Mouse (Mus musculus): ENCODE results near the gene Xrcc3. TPM values are rescaled to one million over a fixed set of nuclear protein-coding genes. Genes with fewer than 3 reads are reported as not detected.

Gene Xrcc3
- polyA plus RNA-seq, 1 experiment from 2014 or later, result 6.9 TPM

DNA sequence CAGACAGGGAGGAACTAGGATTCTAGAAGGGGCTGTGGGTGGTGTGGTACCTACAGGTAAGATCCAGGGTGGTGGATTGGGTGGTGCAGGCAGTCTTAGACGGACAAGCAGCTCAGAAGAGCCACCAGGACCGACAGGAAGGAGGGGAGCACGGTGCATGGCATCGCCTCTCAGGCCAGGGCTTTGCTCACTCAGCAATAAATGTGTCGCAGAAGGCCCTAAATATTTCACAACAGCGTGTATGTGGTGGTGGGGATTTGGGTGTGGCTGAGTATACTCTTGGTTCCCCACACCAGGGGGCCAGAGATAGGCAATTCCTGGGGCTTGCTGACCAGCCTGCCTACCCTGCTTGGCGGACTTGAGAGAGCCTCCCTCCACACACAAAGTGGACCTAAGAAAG lies 7.0 kb upstream of the Xrcc3 start:
- H3K9ac ChIP-seq (ENCODE audit: low read length), result no peak overlapping the region
- peaks cover 39% of the 10 kb centered on the region for H3K4me1 ChIP-seq (ENCODE audit: control insufficient read depth, insufficient read depth, low read length)
- ATAC-seq (ENCODE audit: insufficient read depth, low FRiP score), result no peak
- no peaks in the 10 kb centered on the region for H3K9me3 ChIP-seq (replicated peaks; ENCODE audit: control insufficient read depth, low read length)
- H3K27me3 ChIP-seq (ENCODE audit: control insufficient read depth, insufficient read depth, low read length), result no peaks in the 10 kb centered on the region
- H3K4me3 ChIP-seq (replicated peaks; ENCODE audit: low read length), result no peak overlapping the region
- H3K36me3 ChIP-seq (ENCODE audit: control insufficient read depth, insufficient read depth, low read length), result 0 out of 2 replicates have a peak, but pooled peaks cover 13% of the 10 kb centered on the region
- no peak overlapping the region for H3K27ac ChIP-seq (ENCODE audit: low read length)
- 80% methylated on average over 7 of the region's 7 CpGs for WGBS
- no peak overlapping the region for H3K4me2 ChIP-seq (ENCODE audit: low read depth, low read length)

DNA sequence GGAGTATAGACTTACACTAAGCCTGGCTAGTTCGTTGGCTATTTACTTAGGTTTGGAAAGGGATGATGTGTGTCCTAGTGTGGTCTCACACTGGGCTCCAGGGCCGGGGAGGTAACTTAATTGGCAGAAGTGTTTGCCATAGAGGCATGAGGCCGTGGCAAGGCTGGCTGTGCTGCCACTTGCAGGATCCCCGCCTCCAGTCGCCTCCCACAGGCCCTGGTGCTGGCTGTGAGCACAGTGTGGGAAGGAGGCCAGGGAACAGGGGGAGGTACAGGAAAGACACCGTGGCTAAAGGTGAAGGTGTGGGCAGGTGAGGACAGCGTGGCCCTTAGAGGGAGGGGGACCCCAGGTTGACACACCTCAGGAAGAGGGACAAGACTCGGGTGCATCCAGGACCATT lies 6.3 kb upstream of the Xrcc3 start:
- WGBS, result 62% methylated on average over 8 of the region's 8 CpGs
- H3K27ac ChIP-seq (ENCODE audit: low read length), result no peak overlapping the region
- ATAC-seq (ENCODE audit: insufficient read depth, low FRiP score), result no peak

DNA sequence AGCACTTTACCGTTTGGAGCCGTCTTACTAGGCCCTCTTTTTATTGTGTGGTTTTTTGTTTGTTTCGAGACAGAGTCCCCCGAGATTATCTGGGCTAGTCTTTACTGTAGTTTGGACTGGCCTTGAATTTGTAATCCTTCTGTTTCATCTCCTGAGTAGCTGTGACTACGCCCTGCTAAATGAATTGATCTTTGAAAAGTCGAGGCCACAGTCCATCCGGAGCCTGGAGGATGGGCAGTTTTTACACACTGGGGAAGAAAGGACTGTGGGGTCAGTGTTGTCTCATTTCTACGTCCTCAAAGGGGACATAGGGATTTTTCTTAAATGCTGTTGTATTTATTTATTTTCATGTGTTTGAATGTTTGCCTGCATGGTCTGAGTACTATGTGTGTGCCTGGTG lies 4.3 kb upstream of the Xrcc3 start:
- no peaks in the 10 kb centered on the region for H3K9me3 ChIP-seq (replicated peaks; ENCODE audit: control insufficient read depth, low read length)
- no peak overlapping the region for H3K4me3 ChIP-seq (replicated peaks; ENCODE audit: low read length)
- 69% methylated on average over 8 of the region's 8 CpGs for WGBS
- no peak overlapping the region for H3K9ac ChIP-seq (ENCODE audit: low read length)
- no peak overlapping the region for H3K4me2 ChIP-seq (ENCODE audit: low read depth, low read length)
- H3K36me3 ChIP-seq (ENCODE audit: control insufficient read depth, insufficient read depth, low read length), result no peaks in the 10 kb centered on the region
- no peak for ATAC-seq (ENCODE audit: insufficient read depth, low FRiP score)
- no peaks in the 10 kb centered on the region for H3K27me3 ChIP-seq (ENCODE audit: control insufficient read depth, insufficient read depth, low read length)
- H3K4me1 ChIP-seq (ENCODE audit: control insufficient read depth, insufficient read depth, low read length), result peaks cover 50% of the 10 kb centered on the region
- H3K27ac ChIP-seq (ENCODE audit: low read length), result no peak overlapping the region

More for the DNA sequence above, 6.3 kb upstream of the Xrcc3 start:
- no peaks in the 10 kb centered on the region for H3K9me3 ChIP-seq (replicated peaks; ENCODE audit: control insufficient read depth, low read length)
- no peak overlapping the region for H3K9ac ChIP-seq (ENCODE audit: low read length)
- H3K4me2 ChIP-seq (ENCODE audit: low read depth, low read length), result no peak overlapping the region
- no peaks in the 10 kb centered on the region for H3K27me3 ChIP-seq (ENCODE audit: control insufficient read depth, insufficient read depth, low read length)
- H3K36me3 ChIP-seq (ENCODE audit: control insufficient read depth, insufficient read depth, low read length), result 0 out of 2 replicates have a peak, but pooled peaks cover 7% of the 10 kb centered on the region
- H3K4me1 ChIP-seq (ENCODE audit: control insufficient read depth, insufficient read depth, low read length), result peaks cover 46% of the 10 kb centered on the region
- H3K4me3 ChIP-seq (replicated peaks; ENCODE audit: low read length), result no peak overlapping the region

DNA sequence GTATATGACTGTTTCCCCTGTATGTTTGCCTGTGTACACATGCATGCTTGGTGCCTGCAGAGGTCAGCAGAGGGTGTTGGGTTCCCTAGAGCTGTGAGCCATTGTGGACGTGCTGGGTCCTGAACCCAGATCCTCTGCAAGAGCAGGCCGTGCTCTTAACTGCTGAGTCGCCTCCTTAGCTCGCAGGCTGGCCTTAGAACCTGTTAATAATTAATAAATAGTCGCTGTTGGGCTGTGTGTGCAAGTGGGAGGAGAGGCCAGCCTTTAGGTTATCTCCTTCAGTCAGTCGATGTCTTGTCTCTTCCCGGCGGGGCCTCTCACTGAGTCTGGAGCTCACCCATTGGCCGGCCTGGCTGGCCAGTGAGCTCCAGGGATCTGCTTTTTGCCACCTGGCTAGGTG lies 3.3 kb upstream of the Xrcc3 start:
- Histone ChIP-seq H3K27me3 (ENCODE audit: control insufficient read depth, insufficient read depth, low read length) (no peaks in the 10 kb centered on the region), H3K4me3 (replicated peaks; ENCODE audit: low read length) (no peak overlapping the region; the same call in 1 of the 2 replicates), H3K4me2 (ENCODE audit: low read depth, low read length) (peak overlapping the region; percentile 65), H3K4me1 (ENCODE audit: control insufficient read depth, insufficient read depth, low read length) (peaks cover 56% of the 10 kb centered on the region), H3K9ac (ENCODE audit: low read length) (peak overlapping the region; percentile 32), H3K9me3 (replicated peaks; ENCODE audit: control insufficient read depth, low read length) (no peaks in the 10 kb centered on the region), H3K36me3 (ENCODE audit: control insufficient read depth, insufficient read depth, low read length) (no peaks in the 10 kb centered on the region), H3K27ac (ENCODE audit: low read length) (peak overlapping the region; percentile 69)
- ATAC-seq (ENCODE audit: insufficient read depth, low FRiP score), result no peak
- 34% methylated on average over 9 of the region's 9 CpGs for WGBS

DNA sequence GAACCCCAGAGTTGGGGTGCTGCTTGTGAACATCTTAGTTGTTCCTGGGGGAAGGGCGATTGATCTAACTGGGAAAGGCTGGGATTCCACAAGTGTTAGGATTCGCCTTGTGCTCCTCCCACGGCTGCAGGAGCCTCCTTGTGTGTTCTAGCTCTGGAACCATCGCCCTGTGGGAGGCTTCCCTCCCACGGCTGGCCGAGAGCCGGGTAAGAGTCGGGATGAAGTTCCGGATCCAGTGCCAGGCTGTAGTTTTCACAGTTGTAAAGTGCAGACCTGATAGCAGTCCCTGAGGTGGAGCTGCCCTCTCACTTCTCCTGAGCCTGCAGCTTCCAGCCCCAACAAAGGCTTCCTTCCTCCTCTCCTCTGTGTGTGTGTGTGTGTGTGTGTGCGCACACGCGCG lies 2.9 kb upstream of the Xrcc3 start:
- no peaks in the 10 kb centered on the region for H3K36me3 ChIP-seq (ENCODE audit: control insufficient read depth, insufficient read depth, low read length)
- H3K27me3 ChIP-seq (ENCODE audit: control insufficient read depth, insufficient read depth, low read length), result no peaks in the 10 kb centered on the region
- H3K9me3 ChIP-seq (replicated peaks; ENCODE audit: control insufficient read depth, low read length), result no peaks in the 10 kb centered on the region
- peaks cover 56% of the 10 kb centered on the region for H3K4me1 ChIP-seq (ENCODE audit: control insufficient read depth, insufficient read depth, low read length)
- H3K9ac ChIP-seq (ENCODE audit: low read length), result peak overlapping the region; percentile 32
- peak overlapping the region; percentile 18 for H3K4me3 ChIP-seq (replicated peaks; ENCODE audit: low read length)
- H3K4me2 ChIP-seq (ENCODE audit: low read depth, low read length), result peak overlapping the region; percentile 65
- 46% methylated on average over 13 of the region's 13 CpGs for WGBS
- H3K27ac ChIP-seq (ENCODE audit: low read length), result peak overlapping the region; percentile 69
- ATAC-seq (ENCODE audit: insufficient read depth, low FRiP score), result no peak

DNA sequence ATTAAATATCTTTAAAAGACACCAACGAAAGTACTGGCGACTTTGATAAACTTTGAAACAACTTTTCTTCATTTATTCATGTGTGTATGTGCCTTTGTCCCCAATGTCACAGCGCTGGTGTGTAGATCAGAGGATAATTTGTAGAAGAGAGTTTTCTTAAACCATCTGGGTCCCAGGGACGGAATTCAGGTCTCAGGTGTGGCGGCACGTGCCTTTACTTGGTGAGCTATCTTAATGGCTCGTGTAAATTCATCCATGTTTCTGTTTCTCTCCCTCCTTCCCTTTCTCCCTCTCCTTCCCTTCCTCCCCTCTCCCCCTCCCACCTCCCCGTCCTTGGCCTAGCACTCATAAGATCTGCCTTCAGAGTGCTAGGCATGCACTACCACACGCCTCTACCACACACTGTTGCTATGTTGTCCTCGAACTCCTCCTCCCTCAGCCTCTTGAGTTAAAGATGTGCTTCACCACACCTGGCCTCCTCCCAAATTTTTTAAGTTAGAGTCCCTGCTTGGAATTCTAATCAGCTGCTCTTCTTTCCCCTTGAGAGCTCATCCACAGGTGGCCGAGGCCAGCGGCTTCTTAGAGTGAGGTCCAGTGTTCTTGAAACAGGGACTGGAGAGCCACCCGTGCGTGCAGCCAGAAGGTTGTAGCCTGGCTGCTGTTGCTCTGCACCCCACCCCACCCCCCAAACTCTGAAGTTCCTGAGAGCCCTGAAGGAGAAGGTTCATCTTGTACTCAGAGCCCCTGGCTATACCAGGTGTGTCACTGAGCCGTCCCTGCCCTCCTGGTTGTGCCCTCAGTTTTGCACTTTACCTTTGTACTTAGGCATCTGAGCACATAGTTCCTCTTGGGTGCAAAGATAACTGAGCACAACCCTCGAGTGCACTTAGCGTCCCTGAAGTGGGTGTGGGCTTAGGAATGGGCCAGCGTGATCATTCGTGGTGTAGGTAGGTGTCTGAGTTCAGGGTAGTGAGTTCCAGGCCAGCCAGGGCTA lies 1.4 kb upstream of the Xrcc3 start:
- no peaks in the 10 kb centered on the region for H3K9me3 ChIP-seq (replicated peaks; ENCODE audit: control insufficient read depth, low read length)
- peak overlapping the region; percentile 65 for H3K4me2 ChIP-seq (ENCODE audit: low read depth, low read length)
- H3K4me3 ChIP-seq (replicated peaks; ENCODE audit: low read length), result peak overlapping the region; percentile 86
- H3K36me3 ChIP-seq (ENCODE audit: control insufficient read depth, insufficient read depth, low read length), result no peaks in the 10 kb centered on the region
- no peaks in the 10 kb centered on the region for H3K27me3 ChIP-seq (ENCODE audit: control insufficient read depth, insufficient read depth, low read length)
- 23% methylated on average over 19 of the region's 19 CpGs for WGBS
- H3K4me1 ChIP-seq (ENCODE audit: control insufficient read depth, insufficient read depth, low read length), result peaks cover 58% of the 10 kb centered on the region
- ATAC-seq (ENCODE audit: insufficient read depth, low FRiP score), result no peak
- H3K9ac ChIP-seq (ENCODE audit: low read length), result peak overlapping the region; percentile 90
- H3K27ac ChIP-seq (ENCODE audit: low read length), result peak overlapping the region; percentile 96

DNA sequence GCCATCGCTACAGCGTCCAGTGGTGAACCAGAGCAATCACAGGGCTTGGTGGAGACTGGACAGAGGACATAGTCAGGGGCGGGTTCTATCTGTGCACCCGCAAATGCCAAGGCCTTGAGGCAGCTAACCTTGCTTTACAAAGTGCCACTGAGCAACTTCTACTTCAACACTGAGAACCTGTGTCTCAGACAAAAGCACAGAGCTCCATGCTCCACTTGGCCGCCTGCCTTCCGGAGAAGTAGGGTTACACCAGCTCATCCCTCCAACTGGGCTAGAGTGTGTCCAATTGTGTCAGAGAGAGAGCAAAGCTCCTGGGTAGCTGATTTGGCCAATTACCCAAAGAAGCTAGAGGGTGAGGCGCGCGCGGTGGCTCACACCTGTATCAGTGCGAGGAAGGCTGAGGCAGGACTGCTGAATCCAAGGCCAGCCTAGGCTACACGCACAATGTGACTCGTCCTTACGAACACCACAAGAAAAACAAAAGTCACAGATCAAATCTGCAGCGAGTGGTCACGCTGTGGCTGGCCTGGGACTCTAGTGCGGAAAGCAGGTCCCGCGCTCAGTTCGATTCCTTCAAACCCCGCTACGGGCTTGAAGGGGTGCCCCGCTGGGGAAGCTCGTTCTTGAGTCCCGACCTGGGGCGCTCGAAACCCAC lies 435 bp downstream of the Xrcc3 start:
- Histone ChIP-seq H3K27me3 (ENCODE audit: control insufficient read depth, insufficient read depth, low read length) (no peaks in the 10 kb centered on the region), H3K36me3 (ENCODE audit: control insufficient read depth, insufficient read depth, low read length) (no peaks in the 10 kb centered on the region; the same call in 1 of the 2 replicates), H3K9ac (ENCODE audit: low read length) (peak overlapping the region; percentile 69), H3K4me1 (ENCODE audit: control insufficient read depth, insufficient read depth, low read length) (peaks cover 54% of the 10 kb centered on the region), H3K27ac (ENCODE audit: low read length) (peak overlapping the region; percentile 41), H3K9me3 (replicated peaks; ENCODE audit: control insufficient read depth, low read length) (no peaks in the 10 kb centered on the region), H3K4me3 (replicated peaks; ENCODE audit: low read length) (peak overlapping the region; percentile 74), H3K4me2 (ENCODE audit: low read depth, low read length) (peak overlapping the region; percentile 81)
- ATAC-seq (ENCODE audit: insufficient read depth, low FRiP score), result no peak
- WGBS, result 4% methylated on average over 27 of the region's 27 CpGs

DNA sequence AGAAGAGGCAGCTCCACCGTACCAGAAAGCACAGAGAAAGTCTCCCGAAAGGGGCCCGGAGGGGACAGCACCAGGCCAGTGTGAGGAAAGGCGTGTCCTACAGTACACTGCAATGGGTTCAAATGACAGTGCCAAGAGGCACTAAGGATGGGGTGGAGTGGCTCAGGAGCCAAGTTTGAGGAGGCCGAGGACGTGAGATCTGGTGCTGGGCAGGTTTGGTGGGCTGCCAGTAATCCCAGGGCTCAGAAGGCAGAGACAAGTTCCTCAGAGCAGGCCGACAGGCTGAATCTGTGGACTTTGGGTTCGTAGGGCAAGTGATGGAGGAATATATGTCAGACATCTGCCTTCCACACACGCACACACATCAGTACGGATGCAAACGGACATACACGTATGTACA lies 1.1 kb downstream of the Xrcc3 start:
- H3K9ac ChIP-seq (ENCODE audit: low read length), result peak overlapping the region; percentile 69
- H3K4me3 ChIP-seq (replicated peaks; ENCODE audit: low read length), result peak overlapping the region; percentile 74
- H3K4me2 ChIP-seq (ENCODE audit: low read depth, low read length), result peak overlapping the region; percentile 81
- no peak for ATAC-seq (ENCODE audit: insufficient read depth, low FRiP score)
- peaks cover 49% of the 10 kb centered on the region for H3K4me1 ChIP-seq (ENCODE audit: control insufficient read depth, insufficient read depth, low read length)
- no peaks in the 10 kb centered on the region for H3K9me3 ChIP-seq (replicated peaks; ENCODE audit: control insufficient read depth, low read length)
- H3K27me3 ChIP-seq (ENCODE audit: control insufficient read depth, insufficient read depth, low read length), result no peaks in the 10 kb centered on the region
- 62% methylated on average over 12 of the region's 12 CpGs for WGBS
- peaks cover 4% of the 10 kb centered on the region; the same call in 1 of the 2 replicates for H3K36me3 ChIP-seq (ENCODE audit: control insufficient read depth, insufficient read depth, low read length)
- no peak overlapping the region for H3K27ac ChIP-seq (ENCODE audit: low read length)

DNA sequence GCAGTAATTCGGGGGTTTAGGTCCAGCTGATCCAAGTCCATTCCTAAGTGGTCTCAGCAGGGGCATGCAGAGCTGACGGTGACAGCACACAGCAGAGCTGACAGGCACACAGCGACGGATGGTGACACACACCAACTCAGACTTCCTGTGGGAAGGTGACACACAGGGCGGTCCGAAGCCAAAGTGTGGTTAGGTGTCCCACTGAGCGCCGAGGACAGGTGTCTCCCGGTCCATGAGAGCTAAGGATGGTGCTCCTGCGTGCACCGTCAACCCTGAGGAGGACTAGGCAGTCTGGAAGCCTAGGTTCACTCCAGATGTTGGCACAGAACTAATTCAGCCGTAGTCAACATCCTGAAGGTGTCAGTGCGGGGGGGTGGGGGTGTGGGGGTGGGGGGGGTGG lies 1.6 kb downstream of the Xrcc3 start:
- Histone ChIP-seq H3K27ac (ENCODE audit: low read length) (no peak overlapping the region), H3K4me2 (ENCODE audit: low read depth, low read length) (no peak overlapping the region), H3K9me3 (replicated peaks; ENCODE audit: control insufficient read depth, low read length) (no peaks in the 10 kb centered on the region), H3K4me1 (ENCODE audit: control insufficient read depth, insufficient read depth, low read length) (peaks cover 46% of the 10 kb centered on the region), H3K4me3 (replicated peaks; ENCODE audit: low read length) (no peak overlapping the region), H3K27me3 (ENCODE audit: control insufficient read depth, insufficient read depth, low read length) (no peaks in the 10 kb centered on the region), H3K36me3 (ENCODE audit: control insufficient read depth, insufficient read depth, low read length) (peaks cover 7% of the 10 kb centered on the region; the same call in 1 of the 2 replicates), H3K9ac (ENCODE audit: low read length) (no peak overlapping the region)
- ATAC-seq (ENCODE audit: insufficient read depth, low FRiP score), result no peak
- 88% methylated on average over 13 of the region's 13 CpGs for WGBS

Measured in stomach, embryonic 16.5 days (tissue).